Mouse (Mus musculus): ENCODE measurements around the gene Tmem233.

Gene Tmem233

GRCm38 (mm10) chr5:116004271-116004670, 78.8 kb downstream of the Tmem233 start:
- no peak for DNase-seq (ENCODE audit: low spot score in 2 of 2)

GRCm38 (mm10) chr5:116003825-116004224, 79.2 kb downstream of the Tmem233 start:
- DNase-seq (ENCODE audit: low spot score in 2 of 2): no peak

GRCm38 (mm10) chr5:116003154-116003553, 79.9 kb downstream of the Tmem233 start:
- DNase-seq (ENCODE audit: low spot score in 2 of 2): no peak

- no peak for DNase-seq (ENCODE audit: low spot score in 2 of 2)
These were observed 85.7 kb downstream of the Tmem233 start for GRCm38 (mm10) chr5:115997376-115997775.

GRCm38 (mm10) chr5:115994101-115994500, 88.9 kb downstream of the Tmem233 start:
- no peak for DNase-seq (ENCODE audit: low spot score in 2 of 2)

- no peak for DNase-seq (ENCODE audit: low spot score in 2 of 2)
These were observed 91.3 kb downstream of the Tmem233 start for GRCm38 (mm10) chr5:115991717-115992116.

All from urinary bladder, postnatal 36 days (tissue).